Mouse (Mus musculus): ENCODE measurements around the gene Exoc2. TPM values are rescaled to one million over a fixed set of nuclear protein-coding genes. Genes with fewer than 3 reads are reported as not detected.

Exoc2 gene
- total and polyA plus RNA-seq, 3 experiments: 22.1 to 26.0 TPM; not detected in 1

GRCm38 (mm10) chr13:30765906-30766305 lies 208.0 kb downstream of the Exoc2 start:
- Histone ChIP-seq H3K4me1 (ENCODE audit: control insufficient read depth in 1 of 2, insufficient read depth in 2 of 2, low read length in 2 of 2) (no peaks in the 10 kb centered on the region; a peak in 1 of 4 replicates), H3K9ac (ENCODE audit: control insufficient read depth, low read depth, low read length, poor library complexity, severe bottlenecking) (no peak overlapping the region), H3K36me3 (ENCODE audit: control insufficient read depth in 1 of 2, insufficient read depth in 2 of 2, low read length in 2 of 2) (no peaks in the 10 kb centered on the region), H3K27me3 (ENCODE audit: control insufficient read depth in 1 of 2, insufficient read depth in 2 of 2, low read length in 2 of 2) (no peaks in the 10 kb centered on the region), H3K27ac (ENCODE audit: control insufficient read depth, low read depth, low read length) (no peak overlapping the region), H3K9me3 (replicated peaks; ENCODE audit: insufficient read depth, low read length) (no peaks in the 10 kb centered on the region), H3K79me2 (ENCODE audit: control insufficient read depth, insufficient read depth, low read length, poor library complexity) (no peaks in the 10 kb centered on the region), H3K4me3 (ENCODE audit: control insufficient read depth in 1 of 2, insufficient read depth in 1 of 2, low read depth in 2 of 2, low read length in 2 of 2) (no peak overlapping the region)
- no peak for DNase-seq (ENCODE audit: low read depth, low spot score)
- TF ChIP-seq RAD21 (IDR thresholded peaks at IDR 0.05; ENCODE audit: low read depth, low read length) (no peak), HCFC1 (IDR thresholded peaks at IDR 0.05; ENCODE audit: low read depth, low read length) (no peak), MXI1 (IDR thresholded peaks at IDR 0.05; ENCODE audit: low read depth, low read length) (no peak), USF2 (IDR thresholded peaks at IDR 0.05; ENCODE audit: borderline replicate concordance in 1 of 2, insufficient read depth in 1 of 2, low read depth in 1 of 2, low read length in 2 of 2) (no peak), RCOR1 (IDR thresholded peaks at IDR 0.05; ENCODE audit: low read depth, low read length) (no peak), POLR2AphosphoS5 (IDR thresholded peaks at IDR 0.05; ENCODE audit: borderline replicate concordance, low read depth, low read length) (no peak), CTCF (IDR thresholded peaks at IDR 0.05 in 2 of 3, conservative IDR thresholded peaks at IDR 0.05 in 1 of 3; ENCODE audit: control insufficient read depth in 1 of 3, insufficient read depth in 1 of 3, low read depth in 2 of 3, low read length in 3 of 3, poor library complexity in 1 of 3, severe bottlenecking in 1 of 3) (no peak), POLR2A (IDR thresholded peaks at IDR 0.05; ENCODE audit: control insufficient read depth in 1 of 2, insufficient read depth in 1 of 2, low read depth in 1 of 2, low read length in 2 of 2, poor library complexity in 1 of 2) (no peak), SIN3A (IDR thresholded peaks at IDR 0.05; ENCODE audit: low read length) (no peak)

- H3K27ac ChIP-seq (ENCODE audit: control insufficient read depth, low read depth, low read length): no peak overlapping the region
These were observed 209.7 kb downstream of the Exoc2 start for GRCm38 (mm10) chr13:30764014-30764740.

More at GRCm38 (mm10) chr13:30764014-30764740, 209.7 kb downstream of the Exoc2 start:
- Histone ChIP-seq H3K79me2 (ENCODE audit: control insufficient read depth, insufficient read depth, low read length, poor library complexity) (no peaks in the 10 kb centered on the region), H3K27me3 (ENCODE audit: control insufficient read depth in 1 of 2, insufficient read depth in 2 of 2, low read length in 2 of 2) (no peaks in the 10 kb centered on the region), H3K4me3 (ENCODE audit: control insufficient read depth in 1 of 2, insufficient read depth in 1 of 2, low read depth in 2 of 2, low read length in 2 of 2) (no peak overlapping the region), H3K36me3 (ENCODE audit: control insufficient read depth in 1 of 2, insufficient read depth in 2 of 2, low read length in 2 of 2) (no peaks in the 10 kb centered on the region), H3K9ac (ENCODE audit: control insufficient read depth, low read depth, low read length, poor library complexity, severe bottlenecking) (no peak overlapping the region), H3K4me1 (ENCODE audit: control insufficient read depth in 1 of 2, insufficient read depth in 2 of 2, low read length in 2 of 2) (no peaks in the 10 kb centered on the region; a peak in 1 of 4 replicates), H3K9me3 (replicated peaks; ENCODE audit: insufficient read depth, low read length) (no peaks in the 10 kb centered on the region)
- DNase-seq (ENCODE audit: low read depth, low spot score): no peak
- TF ChIP-seq GABPA (IDR thresholded peaks at IDR 0.05; ENCODE audit: low read depth, low read length) (no peak), NELFE (IDR thresholded peaks at IDR 0.05; ENCODE audit: low read depth, low read length) (no peak), HCFC1 (IDR thresholded peaks at IDR 0.05; ENCODE audit: low read depth, low read length) (no peak), GATA1 (IDR thresholded peaks at IDR 0.05; ENCODE audit: low read depth, low read length) (no peak), MYB (IDR thresholded peaks at IDR 0.05; ENCODE audit: low read depth, low read length) (no peak), SMC3 (IDR thresholded peaks at IDR 0.05; ENCODE audit: low read depth, low read length) (no peak), MEF2A (IDR thresholded peaks at IDR 0.05; ENCODE audit: extremely low read depth, insufficient replicate concordance, low read depth, low read length, poor library complexity, severe bottlenecking) (no peak), MAX (IDR thresholded peaks at IDR 0.05; ENCODE audit: low read length) (no peak), CHD1 (IDR thresholded peaks at IDR 0.05; ENCODE audit: low read depth, low read length) (no peak), MYC (IDR thresholded peaks at IDR 0.05; ENCODE audit: low read depth, low read length) (no peak), RAD21 (IDR thresholded peaks at IDR 0.05; ENCODE audit: low read depth, low read length) (no peak), USF1 (IDR thresholded peaks at IDR 0.05; ENCODE audit: low read depth, low read length) (no peak), BHLHE40 (IDR thresholded peaks at IDR 0.05; ENCODE audit: borderline replicate concordance, low read depth, low read length) (no peak)

Other genes with a start within 250 kb of the Exoc2 start
- not detected in 2 replicates for gene Irf4, start 224.9 kb downstream of the Exoc2 start, total RNA-seq (2012; rRNA removed)
- not detected for gene Irf4, start 224.9 kb downstream of the Exoc2 start, polyA plus RNA-seq (2012; ENCODE audit: insufficient read depth in 1 of 2, insufficient read length in 2 of 2, low read depth in 1 of 2, low replicate concordance in 2 of 2, missing spikeins in 1 of 2)
- 0.19 and 0.26 TPM in 2 replicates for gene Hus1b, start 26.3 kb downstream of the Exoc2 start, total RNA-seq (2012; rRNA removed)
- gene Hus1b, start 26.3 kb downstream of the Exoc2 start, polyA plus RNA-seq (2012; ENCODE audit: insufficient read depth in 1 of 2, insufficient read length in 2 of 2, low read depth in 1 of 2, low replicate concordance in 2 of 2, missing spikeins in 1 of 2): under 1 TPM in 1 of 2 experiments, not detected in 1; 0.08 TPM
- gene Gm5447, start 111 bp upstream of the Exoc2 start, total RNA-seq (2012; rRNA removed): not detected in 2 replicates
- gene Gm5447, start 111 bp upstream of the Exoc2 start, polyA plus RNA-seq (2012; ENCODE audit: insufficient read depth in 1 of 2, insufficient read length in 2 of 2, low read depth in 1 of 2, low replicate concordance in 2 of 2, missing spikeins in 1 of 2): not detected